Mouse (Mus musculus) forebrain, embryonic 14.5 days (tissue): Measurements from ENCODE around the gene Aff3. TPM values are rescaled to one million over a fixed set of nuclear protein-coding genes. Genes with fewer than 3 reads are reported as not detected.

Experiments
- ATAC-seq: fragments of 200-750 bp; cut with Nextera tagmentation; 2 replicates; pipeline ENCODE4 v1.8.0; 2017; ENCODE audit warnings: mild to moderate bottlenecking, moderate library complexity
- DNase-seq: peaks from one replicate; pipeline ENCODE4 v3.0.0-alpha.2; 2015; ENCODE audit warnings: low spot score
- H3K27ac ChIP-seq: fragments of 300-500 bp; sonication (generic); 2 replicates; pipeline ENCODE4 v1.5.1; 2014; ENCODE audit warnings: low read depth, mild to moderate bottlenecking, control low read depth, low read length, moderate library complexity
- H3K27me3 ChIP-seq: fragments of 300-500 bp; sonication (generic); replicated peaks from 2 replicates; pipeline ENCODE4 v1.6.1; 2014; ENCODE audit warnings: low read length, control low read depth, mixed read lengths; ENCODE audit not compliant: control insufficient read depth, insufficient read depth
- H3K36me3 ChIP-seq: fragments of 300-500 bp; sonication (generic); 2 replicates; pipeline ENCODE4 v1.6.1; 2014; ENCODE audit warnings: low read length, control low read depth; ENCODE audit not compliant: control insufficient read depth, insufficient read depth
- H3K4me1 ChIP-seq: fragments of 300-500 bp; sonication (generic); 2 replicates; pipeline ENCODE4 v1.6.1; 2014; ENCODE audit warnings: antibody characterized with exemption, low read length, control low read depth; ENCODE audit not compliant: control insufficient read depth, insufficient read depth
- H3K4me2 ChIP-seq: fragments of 300-500 bp; sonication (generic); 2 replicates; pipeline ENCODE4 v1.6.1; 2014; ENCODE audit warnings: mild to moderate bottlenecking, control low read depth, low read length
- H3K4me3 ChIP-seq: fragments of 300-500 bp; sonication (generic); 2 replicates; pipeline ENCODE4 v1.5.1; 2014; ENCODE audit warnings: low read depth, low read length, control low read depth
- H3K9ac ChIP-seq: fragments of 300-500 bp; sonication (generic); 2 replicates; pipeline ENCODE4 v1.6.1; 2014; ENCODE audit warnings: mild to moderate bottlenecking, low read length, control low read depth, moderate library complexity
- H3K9me3 ChIP-seq: fragments of 300-500 bp; sonication (generic); replicated peaks from 2 replicates; pipeline ENCODE4 v1.6.1; 2016; ENCODE audit warnings: low read length, control low read depth, mixed read lengths; ENCODE audit not compliant: control insufficient read depth
- WGBS: fragments of 180-500 bp; shearing (Covaris S2); extraction: QIAGEN DNeasy Blood & Tissue Kit; methylation state at CpG from one replicate; pipeline ENCODE4 v1.1.7; 2014; 5-methylcytosine and 5-hydroxymethylcytosine counted together
- polyA plus RNA-seq: library from polyadenylated mRNA; unstranded; fragments of >200 nt; fragmentation: Nextera tagmentation; extraction: Ambion mirVana; gene quantifications from 2 replicates; pipeline ENCODE4 v1.2.1, GENCODE M21; 2014

Aff3 gene
- polyA plus RNA-seq, 1 experiment from 2014 or later, result 15.5 TPM

- no peak for DNase-seq
- Histone ChIP-seq H3K9ac (no peak overlapping the region), H3K9me3 (no peaks in the 10 kb centered on the region), H3K4me3 (no peak overlapping the region), H3K4me1 (peaks cover 7% of the 10 kb centered on the region; the same call in 1 of the 2 replicates), H3K27me3 (no peaks in the 10 kb centered on the region), H3K27ac (no peak overlapping the region), H3K4me2 (no peak overlapping the region), H3K36me3 (no peaks in the 10 kb centered on the region)
- WGBS, result 50% methylated on average over 4 of the region's 4 CpGs
- ATAC-seq, result no peak
These were observed 262.9 kb downstream of the Aff3 start for GRCm38 (mm10) chr1:38401856-38402255.

DNA sequence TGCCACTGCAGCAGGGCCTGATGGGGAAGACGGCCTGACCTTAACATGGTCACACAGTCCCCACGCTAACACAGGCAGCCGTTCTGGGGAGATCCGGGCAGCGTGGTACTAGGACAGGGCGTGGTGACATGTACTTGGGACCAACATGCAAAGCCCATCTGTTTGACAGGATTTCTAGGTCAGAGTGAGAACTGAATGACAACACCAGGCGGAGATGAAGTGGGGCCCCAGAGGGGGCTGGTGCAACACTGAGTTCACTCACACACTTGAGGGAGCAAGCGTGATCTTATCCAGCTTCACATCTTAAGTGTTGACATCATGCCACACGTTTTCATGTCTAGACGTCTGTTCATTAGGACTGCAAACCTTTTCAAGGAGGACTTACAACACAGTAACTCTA lies 265.5 kb downstream of the Aff3 start:
- Histone ChIP-seq H3K9me3 (no peaks in the 10 kb centered on the region), H3K9ac (no peak overlapping the region), H3K4me2 (no peak overlapping the region), H3K27me3 (no peaks in the 10 kb centered on the region), H3K4me1 (peaks cover 15% of the 10 kb centered on the region), H3K27ac (no peak overlapping the region), H3K4me3 (no peak overlapping the region), H3K36me3 (no peaks in the 10 kb centered on the region)
- 82% methylated on average over 10 of the region's 10 CpGs for WGBS
- ATAC-seq (no peak), DNase-seq (no peak)

GRCm38 (mm10) chr1:38398566-38398965 lies 266.2 kb downstream of the Aff3 start:
- peaks cover 22% of the 10 kb centered on the region for H3K4me1 ChIP-seq
- no peak overlapping the region for H3K27ac ChIP-seq
- no peaks in the 10 kb centered on the region for H3K9me3 ChIP-seq
- ATAC-seq (no peak), DNase-seq (no peak)
- H3K36me3 ChIP-seq, result no peaks in the 10 kb centered on the region
- H3K4me2 ChIP-seq, result no peak overlapping the region
- no peaks in the 10 kb centered on the region for H3K27me3 ChIP-seq
- no peak overlapping the region for H3K4me3 ChIP-seq
- no peak overlapping the region for H3K9ac ChIP-seq
- 80% methylated on average over 5 of the region's 5 CpGs for WGBS

DNA sequence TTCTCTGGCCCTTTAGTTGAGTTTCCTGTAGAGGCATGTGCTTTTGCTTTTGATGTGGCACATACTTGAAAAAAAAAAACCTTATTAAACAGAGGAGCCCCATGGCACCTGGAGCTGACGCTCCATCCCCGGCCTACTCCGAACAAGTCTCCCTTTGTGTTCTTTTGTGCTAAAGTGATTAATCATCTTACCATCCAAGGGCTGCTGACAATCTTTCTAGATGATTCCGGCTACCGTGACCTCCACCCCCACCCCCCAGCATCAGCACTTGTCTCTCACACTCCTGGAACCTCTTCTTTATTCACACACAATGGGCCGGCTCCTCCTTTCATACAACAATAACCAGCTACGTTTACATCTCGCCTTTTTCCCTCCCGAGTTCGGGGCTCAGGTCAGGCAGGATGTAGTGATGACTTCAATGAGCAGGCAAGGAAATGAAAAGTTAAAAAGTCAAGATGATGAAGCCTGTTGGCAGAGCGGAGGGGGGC lies 269.5 kb downstream of the Aff3 start:
- DNase-seq (peak; percentile 35), ATAC-seq (peak; percentile 33; the same call in 1 of the 2 replicates)
- peaks cover 24% of the 10 kb centered on the region for H3K4me1 ChIP-seq
- no peak overlapping the region for H3K9ac ChIP-seq
- H3K4me2 ChIP-seq, result no peak overlapping the region
- no peaks in the 10 kb centered on the region for H3K36me3 ChIP-seq
- H3K27ac ChIP-seq, result no peak overlapping the region
- H3K27me3 ChIP-seq, result no peaks in the 10 kb centered on the region
- WGBS, result 17% methylated on average over 11 of the region's 11 CpGs
- H3K4me3 ChIP-seq, result no peak overlapping the region
- H3K9me3 ChIP-seq, result no peaks in the 10 kb centered on the region

DNA sequence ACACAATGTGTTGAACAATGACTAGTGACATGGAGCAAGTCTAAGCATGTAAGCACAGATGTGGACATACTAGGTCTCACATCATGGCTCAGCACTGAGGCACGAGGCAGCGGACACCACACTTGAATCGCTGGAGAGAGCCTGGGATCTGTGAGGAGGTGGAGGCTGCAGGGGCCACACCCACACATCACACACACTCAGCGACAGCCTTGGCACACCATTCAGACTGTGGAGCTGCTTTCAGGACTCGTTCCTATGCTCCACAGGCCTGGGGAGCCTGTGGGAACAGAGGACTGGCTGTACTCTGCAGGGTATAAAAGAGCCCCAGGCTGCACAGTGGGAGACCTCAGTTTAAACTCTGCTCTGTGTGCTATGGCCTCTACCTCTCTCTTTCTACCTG lies 270.3 kb downstream of the Aff3 start:
- 20% methylated on average over 5 of the region's 5 CpGs for WGBS
- peak; percentile 32 for DNase-seq
- peak overlapping the region; percentile 53; the same call in 1 of the 2 replicates for H3K27ac ChIP-seq

GRCm38 (mm10) chr1:38393516-38393915 lies 271.2 kb downstream of the Aff3 start:
- DNase-seq (peak; percentile 47), ATAC-seq (peak; percentile 51; the same call in 1 of the 2 replicates)
- H3K4me1 ChIP-seq, result peaks cover 30% of the 10 kb centered on the region
- no peak overlapping the region for H3K4me2 ChIP-seq
- 24% methylated on average over 6 of the region's 6 CpGs for WGBS
- H3K36me3 ChIP-seq, result no peaks in the 10 kb centered on the region
- no peaks in the 10 kb centered on the region for H3K9me3 ChIP-seq
- H3K4me3 ChIP-seq, result no peak overlapping the region
- H3K9ac ChIP-seq, result no peak overlapping the region
- H3K27me3 ChIP-seq, result no peaks in the 10 kb centered on the region
- peak overlapping the region; percentile 21; the same call in 1 of the 2 replicates for H3K27ac ChIP-seq

More for the DNA sequence above, 270.3 kb downstream of the Aff3 start:
- ATAC-seq, result peak; percentile 6; the same call in 1 of the 2 replicates
- H3K27me3 ChIP-seq, result no peaks in the 10 kb centered on the region
- H3K4me3 ChIP-seq, result no peak overlapping the region
- H3K36me3 ChIP-seq, result no peaks in the 10 kb centered on the region
- no peak overlapping the region for H3K4me2 ChIP-seq
- H3K9ac ChIP-seq, result no peak overlapping the region; the same call in 1 of the 2 replicates
- peaks cover 28% of the 10 kb centered on the region for H3K4me1 ChIP-seq
- H3K9me3 ChIP-seq, result no peaks in the 10 kb centered on the region

DNA sequence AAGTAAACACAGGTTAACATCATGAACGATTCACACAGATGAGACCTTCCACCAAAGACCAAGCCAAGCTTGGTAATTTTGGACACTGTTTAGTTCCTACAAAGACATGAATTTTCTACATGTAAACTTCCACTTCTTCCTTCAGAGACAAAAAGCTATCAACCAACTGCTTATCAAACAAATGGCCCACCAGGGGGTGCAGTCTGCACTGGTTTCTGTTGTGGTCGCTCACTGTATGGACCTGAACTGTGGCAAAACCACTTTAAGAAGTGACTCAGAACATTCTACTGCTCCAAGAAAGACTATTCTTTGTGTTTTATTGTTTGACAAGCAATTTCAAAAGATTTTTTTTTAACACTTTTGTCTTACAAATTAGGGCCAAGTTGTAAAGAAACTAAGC lies 271.8 kb downstream of the Aff3 start:
- 53% methylated on average over 2 of the region's 2 CpGs for WGBS
- peaks cover 30% of the 10 kb centered on the region for H3K4me1 ChIP-seq
- no peak for ATAC-seq

DNA sequence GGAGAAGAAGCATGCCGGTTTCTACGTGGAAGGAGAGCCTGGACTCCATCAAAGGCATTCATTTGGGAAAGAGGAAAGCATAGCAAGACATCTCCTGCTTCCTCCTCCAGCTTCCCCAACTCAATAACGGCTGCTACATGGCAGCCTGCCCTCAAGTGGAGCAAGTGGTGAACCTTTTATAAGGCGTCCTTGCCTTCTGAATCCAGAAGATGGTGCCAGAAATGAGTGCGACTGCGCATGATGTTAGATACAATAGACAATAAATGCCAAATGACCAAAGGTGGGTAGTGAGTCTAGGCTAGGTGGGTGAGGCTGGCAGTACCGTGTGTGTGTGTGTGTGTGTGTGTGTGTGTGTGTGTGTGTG lies 273.9 kb downstream of the Aff3 start:
- no peaks in the 10 kb centered on the region for H3K9me3 ChIP-seq
- H3K9ac ChIP-seq, result no peak overlapping the region
- H3K27ac ChIP-seq, result no peak overlapping the region
- ATAC-seq, result no peak
- no peak overlapping the region for H3K4me3 ChIP-seq
- no peaks in the 10 kb centered on the region for H3K36me3 ChIP-seq
- H3K4me2 ChIP-seq, result no peak overlapping the region
- peaks cover 30% of the 10 kb centered on the region for H3K4me1 ChIP-seq
- DNase-seq, result peak; percentile 62
- 54% methylated on average over 7 of the region's 7 CpGs for WGBS
- no peaks in the 10 kb centered on the region for H3K27me3 ChIP-seq

More for the DNA sequence above, 271.8 kb downstream of the Aff3 start:
- peak; percentile 88 for DNase-seq
- no peak overlapping the region for H3K4me3 ChIP-seq
- H3K9ac ChIP-seq, result no peak overlapping the region
- H3K27ac ChIP-seq, result no peak overlapping the region
- H3K9me3 ChIP-seq, result no peaks in the 10 kb centered on the region
- H3K36me3 ChIP-seq, result no peaks in the 10 kb centered on the region
- H3K27me3 ChIP-seq, result no peaks in the 10 kb centered on the region
- no peak overlapping the region for H3K4me2 ChIP-seq

GRCm38 (mm10) chr1:38390235-38390885 lies 274.4 kb downstream of the Aff3 start:
- Histone ChIP-seq H3K9ac (no peak overlapping the region), H3K4me1 (peaks cover 29% of the 10 kb centered on the region)
- peak; percentile 41 for DNase-seq

More at GRCm38 (mm10) chr1:38390235-38390885, 274.4 kb downstream of the Aff3 start:
- H3K27ac ChIP-seq, result peak overlapping the region; percentile 33; the same call in 1 of the 2 replicates
- 22% methylated on average over 17 of the region's 17 CpGs for WGBS
- no peak for ATAC-seq
- H3K4me2 ChIP-seq, result no peak overlapping the region
- no peak overlapping the region for H3K4me3 ChIP-seq
- no peaks in the 10 kb centered on the region for H3K36me3 ChIP-seq
- no peaks in the 10 kb centered on the region for H3K9me3 ChIP-seq
- no peaks in the 10 kb centered on the region for H3K27me3 ChIP-seq
